Mouse (Mus musculus): ENCODE data around the gene Fam193a.
A peak's percentile ranks its signal among the peaks of the same experiment; 100 is the strongest.

Gene Fam193a

GRCm38 (mm10) chr5:34385616-34386015 is 15.9 kb downstream of the Fam193a start:
- DNase-seq, result no peak

- no peak for DNase-seq
Observed at GRCm38 (mm10) chr5:34386744-34387143, 17.0 kb downstream of the Fam193a start.

- DNase-seq, result peak in 1 of 2 experiments; percentile 8
Observed at GRCm38 (mm10) chr5:34393251-34393650, 23.5 kb downstream of the Fam193a start.

- DNase-seq, result no peak
Observed at GRCm38 (mm10) chr5:34395347-34395746, 25.6 kb downstream of the Fam193a start.

GRCm38 (mm10) chr5:34395850-34396540 is 26.3 kb downstream of the Fam193a start:
- no peak for DNase-seq

- DNase-seq, result no peak
Observed at GRCm38 (mm10) chr5:34397866-34398265, 28.1 kb downstream of the Fam193a start.

GRCm38 (mm10) chr5:34398326-34398725 is 28.6 kb downstream of the Fam193a start:
- DNase-seq, result no peak

GRCm38 (mm10) chr5:34407366-34407918 is 37.7 kb downstream of the Fam193a start:
- DNase-seq, result no peak

GRCm38 (mm10) chr5:34409002-34409401 is 39.3 kb downstream of the Fam193a start:
- no peak for DNase-seq

GRCm38 (mm10) chr5:34410819-34411218 is 41.1 kb downstream of the Fam193a start:
- no peak for DNase-seq

GRCm38 (mm10) chr5:34413921-34414320 is 44.2 kb downstream of the Fam193a start:
- no peak for DNase-seq

- DNase-seq, result no peak
Observed at GRCm38 (mm10) chr5:34417251-34418008, 47.7 kb downstream of the Fam193a start.

GRCm38 (mm10) chr5:34419188-34419587 is 49.5 kb downstream of the Fam193a start:
- DNase-seq, result no peak

GRCm38 (mm10) chr5:34430776-34431175 is 61.0 kb downstream of the Fam193a start:
- no peak for DNase-seq

GRCm38 (mm10) chr5:34433786-34434185 is 64.1 kb downstream of the Fam193a start:
- DNase-seq, result no peak

GRCm38 (mm10) chr5:34434241-34434640 is 64.5 kb downstream of the Fam193a start:
- DNase-seq, result no peak

GRCm38 (mm10) chr5:34438052-34438451 is 68.3 kb downstream of the Fam193a start:
- DNase-seq, result no peak

- no peak for DNase-seq
Observed at GRCm38 (mm10) chr5:34438659-34439058, 68.9 kb downstream of the Fam193a start.

- no peak for DNase-seq
Observed at GRCm38 (mm10) chr5:34439768-34440167, 70.0 kb downstream of the Fam193a start.

- DNase-seq, result no peak
Observed at GRCm38 (mm10) chr5:34441797-34442196, 72.1 kb downstream of the Fam193a start.

GRCm38 (mm10) chr5:34446207-34446606 is 76.5 kb downstream of the Fam193a start:
- no peak for DNase-seq

- no peak for DNase-seq
Observed at GRCm38 (mm10) chr5:34458994-34459393, 89.3 kb downstream of the Fam193a start.

GRCm38 (mm10) chr5:34461294-34461693 is 91.6 kb downstream of the Fam193a start:
- DNase-seq, result no peak

- no peak for DNase-seq
Observed at GRCm38 (mm10) chr5:34461841-34462240, 92.1 kb downstream of the Fam193a start.

Measured in kidney, postnatal 4 days (tissue).